8 mouse cellular contexts compared by ENCODE assay signal in genomic region chr8:121897871-121898381, GRCm38 (mm10). TPM values are rescaled to one million over a fixed set of nuclear protein-coding genes. Genes with fewer than 3 reads are reported as not detected.
A peak's percentile ranks its signal among the peaks of the same experiment; 100 is the strongest.
DNase-seq lines count a peak whose midpoint lies in the region; ATAC-seq and TF ChIP-seq lines count a peak whose summit lies in the region.

No protein-coding gene starts in this region.

- H3K27ac ChIP-seq in layer of hippocampus, adult 2 months: peak overlapping the region; percentile 89

- no peak for TF ChIP-seq CTCF in layer of hippocampus, adult 2 months (conservative IDR thresholded peaks at IDR 0.05)

- peak; percentile 57 for ATAC-seq in megakaryocyte, adult 5-6 weeks (ENCODE audit: poor library complexity, severe bottlenecking)

- H3K4me3 ChIP-seq in layer of hippocampus, adult 2 months: peak overlapping the region; percentile 28

- DNase-seq in layer of hippocampus, adult 2 months (ENCODE audit: low spot score in 2 of 2): peak in 1 of 2 experiments; percentile 57
- DNase-seq in layer of hippocampus, postnatal 25 days (ENCODE audit: extremely low spot score in 1 of 2, low spot score in 1 of 2): no peak
- peak; percentile 57 to 65 for DNase-seq in adrenal gland, postnatal 36 days
- peak; percentile 62 to 73 for DNase-seq in frontal cortex, postnatal 36 days (ENCODE audit: low spot score in 2 of 2)
- peak; percentile 68 for DNase-seq in kidney, postnatal 10 days
- DNase-seq in urinary bladder, postnatal 25 days (ENCODE audit: low spot score): peak; percentile 23
- no peak for DNase-seq in cerebellum, adult 11-12 months

RNA-seq across cellular contexts. Expression of gene Slc7a5, which starts 9.6 kb away (rescaled TPM):
- total RNA-seq in layer of hippocampus, adult 2 months (2021): 10 to 100 TPM; 66.5 to 68.7 TPM
- 10 to 100 TPM; 66.6 to 75.5 TPM for total RNA-seq in layer of hippocampus, postnatal 25 days (2021)
- 10 to 100 TPM; 41.6 to 64.0 TPM for total RNA-seq in adrenal gland, postnatal 36 days (2021)
- total RNA-seq in megakaryocyte, adult 5-6 weeks (2015): 8.7 and 9.3 TPM in 2 replicates
- 6.5 and 8.5 TPM in 2 replicates for total RNA-seq in megakaryocyte, adult 5-6 weeks (2017)

RNA-seq across cellular contexts. Expression of gene Car5a, which starts 46.8 kb away (rescaled TPM):
- total RNA-seq in layer of hippocampus, adult 2 months (2021): not detected
- not detected for total RNA-seq in layer of hippocampus, postnatal 25 days (2021)
- total RNA-seq in adrenal gland, postnatal 36 days (2021): not detected
- not detected in 2 replicates for total RNA-seq in megakaryocyte, adult 5-6 weeks (2015)
- total RNA-seq in megakaryocyte, adult 5-6 weeks (2017): not detected in 2 replicates

RNA-seq across cellular contexts. Expression of gene Banp, which starts 51.6 kb away (rescaled TPM):
- total RNA-seq in layer of hippocampus, adult 2 months (2021): 10 to 100 TPM; 32.7 to 61.0 TPM
- total RNA-seq in layer of hippocampus, postnatal 25 days (2021): 10 to 100 TPM; 39.4 to 41.7 TPM
- total RNA-seq in adrenal gland, postnatal 36 days (2021): 10 to 100 TPM; 25.4 to 37.4 TPM
- total RNA-seq in megakaryocyte, adult 5-6 weeks (2015): 8.1 and 9.2 TPM in 2 replicates
- 21.3 and 28.7 TPM in 2 replicates for total RNA-seq in megakaryocyte, adult 5-6 weeks (2017)

Comparison
In these comparisons a context has a peak if more than half of its experiments do, and no peak if none do; other contexts are left out.
1. DNase-seq: peak in adrenal gland, postnatal 36 days (2 of 2), frontal cortex, postnatal 36 days (2 of 2), kidney, postnatal 10 days (single experiment) and urinary bladder, postnatal 25 days (single experiment); none in layer of hippocampus, postnatal 25 days (0 of 2) and cerebellum, adult 11-12 months (single experiment).
2. RNA of gene Slc7a5, which starts 9.6 kb away (total RNA-seq): 66.6 to 75.5 TPM in layer of hippocampus, postnatal 25 days, 66.5 to 68.7 TPM in layer of hippocampus, adult 2 months and 41.6 to 64.0 TPM in adrenal gland, postnatal 36 days; 6.5 to 9.3 TPM in megakaryocyte, adult 5-6 weeks; every median in the first group is over 4 times any median in the second.